Mouse (Mus musculus) granulocyte monocyte progenitor cell, adult 5-6 weeks (primary cell): ENCODE results near the gene Tas2r143. TPM values are rescaled to one million over a fixed set of nuclear protein-coding genes. Genes with fewer than 3 reads are reported as not detected.

Experiments used
- ATAC-seq: replicated peaks from 2 replicates; pipeline ENCODE4 v1.8.0; 2016; ENCODE audit warnings: mild to moderate bottlenecking, moderate TSS enrichment, inconsistent platforms; ENCODE audit not compliant: poor library complexity, severe bottlenecking
- total RNA-seq, 2 experiments: library from RNA; stranded (forward) in 1 of 2; stranded (reverse) in 1 of 2; fragments of 200-712, 200-1000 nt in 1 of 2; fragments of >200 nt in 1 of 2; fragmentation: Nextera tagmentation in 1 of 2; gene quantifications; 2 replicates each; pipeline ENCODE4 v1.2.3; 2014 to 2017

The Tas2r143 gene
- total RNA-seq, 2 experiments from 2014 or later, result 1.6 TPM; not detected in 1

DNA sequence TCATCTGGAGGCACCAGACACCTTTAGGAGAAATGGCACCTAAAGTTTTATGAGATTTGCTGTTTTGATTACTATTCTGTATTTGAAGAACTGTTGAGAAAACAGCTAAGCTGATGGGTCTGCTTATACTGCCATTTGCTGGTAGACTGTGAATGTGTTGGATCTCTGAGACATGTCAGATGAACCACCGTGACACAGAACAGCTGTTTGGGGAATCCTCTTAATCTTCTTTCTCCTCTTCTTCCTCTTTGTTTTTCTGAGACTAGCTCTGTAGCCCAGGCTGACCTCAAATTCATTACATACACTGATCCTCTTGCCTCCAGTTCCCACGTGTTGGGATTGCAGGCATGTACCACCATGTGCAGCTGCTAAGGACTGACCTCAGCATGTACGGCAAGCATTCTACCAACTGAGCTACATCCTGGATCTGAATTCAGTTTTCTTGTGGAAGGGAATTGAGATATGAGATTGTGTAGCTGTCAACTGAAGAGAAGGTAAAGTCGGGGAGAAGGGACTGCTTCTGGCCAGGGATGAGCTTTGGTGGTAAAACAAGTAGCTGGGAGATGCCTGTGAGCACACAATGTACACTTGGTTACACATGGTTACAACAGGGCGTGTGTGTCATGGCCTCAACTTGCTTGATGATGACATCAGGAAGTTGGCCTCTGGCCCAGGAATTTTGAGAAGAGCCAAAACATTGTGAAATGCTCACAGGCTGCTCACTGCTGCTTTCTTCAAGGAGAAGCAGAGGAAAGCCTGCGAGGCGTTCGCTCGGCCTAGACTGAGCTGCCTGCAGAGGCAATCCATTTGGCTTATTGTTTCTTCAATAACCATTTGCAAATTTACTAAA, 3.9 kb upstream of the Tas2r143 start:
- peak; percentile 87 for ATAC-seq

DNA sequence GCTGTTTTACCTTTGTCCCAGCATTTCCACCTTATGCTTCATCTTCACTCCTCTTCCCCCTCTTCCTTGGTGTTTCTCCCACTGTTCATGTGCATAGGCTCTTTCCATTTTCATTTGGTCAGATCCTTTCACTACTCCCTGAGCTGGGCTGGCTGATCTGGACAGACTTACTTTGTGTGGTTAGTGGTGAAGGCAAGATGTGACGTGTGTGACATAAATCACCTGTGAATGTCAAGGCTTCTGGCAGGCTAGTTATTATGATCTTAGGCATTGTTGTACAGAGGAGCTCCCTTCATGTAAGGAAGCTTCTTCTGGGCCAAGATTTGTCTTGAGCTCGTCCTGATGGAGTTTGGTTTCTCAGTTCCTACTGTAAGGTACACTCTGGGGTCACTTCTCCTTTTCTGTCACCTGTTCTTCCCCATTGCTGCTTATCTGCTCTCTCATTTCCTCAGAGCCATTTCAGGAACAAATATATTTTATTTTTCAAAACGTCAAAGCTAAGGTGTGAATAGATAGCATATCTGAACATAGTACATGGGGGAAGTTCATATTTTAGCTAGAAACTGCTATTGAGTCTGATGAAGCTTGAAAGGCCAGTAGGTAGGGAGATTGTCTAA, 2.9 kb upstream of the Tas2r143 start:
- ATAC-seq, result peak; percentile 65

DNA sequence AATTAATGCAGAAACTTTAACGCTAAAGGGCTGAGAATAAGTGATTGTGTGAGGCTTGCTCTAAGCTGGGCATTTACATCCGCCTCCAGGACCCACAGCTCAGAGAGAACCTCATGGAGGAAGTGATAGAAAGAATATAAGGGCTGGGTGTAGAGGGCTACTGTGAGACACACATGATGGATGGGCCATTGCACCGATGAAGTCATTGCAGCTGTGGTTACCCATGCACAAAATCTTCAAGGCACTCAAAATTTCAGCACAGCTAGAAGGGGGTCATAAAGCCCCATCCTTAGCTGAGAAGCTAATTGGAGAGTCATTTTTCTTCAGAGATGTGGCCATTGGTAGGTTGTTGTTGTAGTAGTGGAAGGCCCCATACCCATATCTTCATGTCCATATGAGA, 1.8 kb upstream of the Tas2r143 start:
- peak; percentile 36 for ATAC-seq

DNA sequence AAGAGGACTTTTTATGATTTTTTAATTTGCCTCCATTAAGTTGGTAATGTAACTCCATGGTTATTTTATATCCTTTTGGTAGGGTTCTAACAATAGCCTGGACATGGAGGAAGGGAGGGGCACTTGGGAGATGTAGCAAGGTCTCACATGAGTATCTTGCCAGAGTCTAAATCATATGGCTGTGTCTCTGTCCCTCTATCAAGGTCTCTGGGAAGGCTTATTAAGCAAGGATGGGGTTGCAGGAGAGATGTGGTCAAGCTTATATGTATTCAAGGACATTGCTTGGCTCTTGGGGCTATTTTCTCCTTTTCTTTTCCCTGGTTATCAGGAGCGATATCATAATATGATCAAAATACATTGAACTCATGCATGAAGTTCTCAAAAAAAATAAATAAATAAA, 1.0 kb upstream of the Tas2r143 start:
- ATAC-seq, result no peak

DNA sequence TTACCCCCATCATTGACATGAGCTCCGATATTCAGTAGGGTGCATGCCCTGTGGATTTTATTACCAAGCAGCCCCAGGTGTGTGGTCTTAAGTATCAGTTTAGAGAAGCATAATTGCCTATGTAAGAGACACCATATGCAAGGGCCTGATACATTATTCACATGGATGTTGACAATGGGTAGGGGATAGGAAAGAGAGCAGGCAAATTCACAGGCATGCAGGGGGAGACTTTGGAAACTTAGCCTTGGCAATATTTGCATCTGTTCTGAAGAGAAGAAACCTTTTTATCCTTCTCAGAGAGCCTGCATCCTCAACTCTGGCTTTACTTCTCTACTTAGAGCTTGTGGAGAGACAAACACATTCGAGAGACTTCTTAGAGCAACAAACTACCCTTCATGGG, 5.1 kb downstream of the Tas2r143 start, which contains the start of gene Tas2r135:
TSS of gene Tas2r135 (plus strand) at position 301 of the 400 bp plus-strand sequence.
- ATAC-seq, result no peak

DNA sequence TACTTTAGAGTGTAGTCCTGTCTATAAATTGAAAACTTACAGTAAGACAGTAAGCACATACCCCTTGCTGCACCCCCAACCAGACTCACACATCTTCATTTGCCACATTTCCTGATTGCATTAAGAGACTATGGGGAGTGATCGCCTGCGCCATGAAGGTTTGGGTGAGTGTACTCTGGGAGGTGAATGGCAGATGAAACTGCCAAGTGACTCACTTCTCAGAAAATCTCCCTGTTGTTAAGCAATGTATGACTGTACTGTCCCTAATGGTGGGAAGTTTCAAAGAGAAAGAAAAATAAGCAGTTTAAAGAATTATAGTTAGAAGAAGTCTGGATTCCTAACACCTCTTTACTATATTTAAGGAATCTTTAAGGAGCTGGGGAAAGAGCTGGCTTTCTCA, 19.4 kb downstream of the Tas2r143 start:
- ATAC-seq, result peak; percentile 69

DNA sequence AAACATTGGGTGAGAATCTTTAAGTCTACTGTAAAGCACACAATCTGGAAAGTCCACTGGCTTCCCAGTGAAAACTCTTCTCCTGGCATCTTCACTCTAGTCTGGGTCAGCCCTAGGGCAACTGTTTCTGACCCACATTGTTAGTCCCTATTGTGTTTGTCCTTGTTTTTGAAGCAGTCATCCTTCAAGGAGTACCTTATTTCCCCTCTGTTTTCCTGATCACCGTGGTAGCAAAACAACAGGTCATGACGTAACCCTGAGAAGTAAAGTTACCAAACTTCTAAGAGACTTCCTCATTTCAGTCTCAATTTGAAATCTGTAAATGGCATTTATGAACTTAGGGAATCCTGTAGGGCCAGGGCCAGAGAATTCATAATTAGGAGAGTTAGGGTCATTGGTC, 21.4 kb downstream of the Tas2r143 start:
- ATAC-seq, result peak; percentile 92

DNA sequence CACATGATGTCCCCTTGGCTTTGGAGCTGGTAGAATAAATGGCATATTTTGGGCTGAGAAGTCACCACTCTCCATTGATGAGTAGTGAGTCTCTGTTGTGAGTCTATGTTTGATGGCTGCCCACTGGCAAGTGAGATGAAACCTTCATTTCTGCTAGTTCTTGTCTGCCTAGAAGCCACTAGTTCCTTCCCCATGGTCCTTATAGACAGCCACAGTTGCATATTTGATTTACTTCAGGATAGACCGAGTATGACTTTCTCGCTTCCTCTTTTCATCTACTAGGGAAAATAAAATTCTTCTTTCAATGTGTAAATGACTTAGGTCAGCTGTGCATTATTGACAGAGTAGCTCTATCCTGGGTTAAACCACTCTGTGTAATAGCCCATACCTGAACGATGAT, 24.4 kb downstream of the Tas2r143 start:
- ATAC-seq, result peak; percentile 47

DNA sequence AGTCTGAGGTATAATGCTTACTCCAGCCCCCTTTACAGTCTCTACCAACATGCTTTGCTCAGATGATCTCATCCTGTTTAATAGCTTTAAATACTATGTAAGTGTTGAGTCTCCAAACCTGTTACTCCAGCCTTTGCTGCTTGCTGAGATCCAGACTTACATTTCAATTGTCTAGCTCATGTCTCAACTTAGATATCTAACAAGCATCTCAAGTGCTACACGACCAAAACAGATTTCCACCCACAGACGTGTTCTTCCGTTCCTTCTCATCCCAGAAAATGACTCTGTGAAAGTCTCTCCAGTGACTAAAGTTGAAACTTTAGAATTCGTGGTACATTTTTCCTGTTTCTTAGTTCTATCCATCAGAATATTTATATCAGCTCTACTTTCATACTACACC, 26.3 kb downstream of the Tas2r143 start:
- no peak for ATAC-seq

DNA sequence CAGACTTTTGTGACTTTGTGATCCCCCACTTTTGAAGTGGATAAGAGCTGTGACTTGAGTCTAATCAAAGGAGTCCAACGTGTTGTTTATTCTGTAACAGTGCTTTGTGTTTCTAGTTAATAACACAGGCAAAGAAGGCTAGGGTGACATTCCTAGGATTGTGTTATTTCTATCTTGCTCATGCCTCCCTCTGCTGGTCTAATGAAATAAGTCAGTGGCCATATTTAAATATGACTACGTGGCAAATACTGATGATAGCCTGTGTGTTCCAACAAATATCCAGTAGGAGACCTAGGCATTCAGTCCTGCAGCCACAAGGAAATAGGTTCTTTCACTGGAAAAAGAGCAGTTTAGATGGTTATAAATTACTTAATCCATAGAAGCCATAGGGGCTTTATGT, 33.5 kb downstream of the Tas2r143 start:
- ATAC-seq, result peak; percentile 44

DNA sequence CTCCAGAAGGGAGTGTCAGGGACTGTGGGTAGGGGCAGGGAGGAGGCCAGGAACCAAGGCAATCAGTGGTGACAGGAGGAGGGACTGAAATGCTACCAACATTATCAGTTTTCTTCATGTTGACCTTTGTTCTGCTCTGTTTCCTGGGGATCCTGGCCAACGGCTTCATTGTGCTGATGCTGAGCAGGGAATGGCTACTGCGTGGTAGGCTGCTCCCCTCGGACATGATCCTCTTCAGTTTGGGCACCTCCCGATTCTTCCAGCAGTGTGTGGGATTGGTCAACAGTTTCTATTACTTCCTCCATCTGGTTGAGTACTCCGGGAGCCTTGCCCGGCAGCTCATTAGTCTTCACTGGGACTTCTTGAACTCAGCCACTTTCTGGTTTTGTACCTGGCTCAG, 34.4 kb downstream of the Tas2r143 start, which contains the start of gene Tas2r126:
TSS of gene Tas2r126 (plus strand) at position 90 of the 400 bp plus-strand sequence.
- no peak for ATAC-seq

DNA sequence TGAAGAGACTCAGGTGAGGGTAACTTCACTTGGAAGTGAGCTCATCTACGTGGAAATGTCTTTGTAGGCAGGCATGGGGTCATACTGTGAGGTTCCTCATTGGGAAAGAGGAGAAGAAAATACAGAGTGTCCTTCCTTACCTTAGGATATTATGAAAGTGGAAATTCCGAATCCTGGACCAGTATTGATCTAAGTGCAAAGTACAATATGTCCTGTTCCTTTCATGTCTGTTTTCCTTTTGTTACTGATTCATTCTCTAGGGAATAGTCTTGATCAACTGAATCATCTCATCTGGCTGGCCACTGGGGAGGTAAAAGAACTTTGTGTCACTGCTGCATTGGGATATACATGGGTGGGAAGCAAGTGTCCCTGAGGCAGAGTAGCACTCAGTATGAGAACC, 35.5 kb downstream of the Tas2r143 start:
- ATAC-seq, result no peak

DNA sequence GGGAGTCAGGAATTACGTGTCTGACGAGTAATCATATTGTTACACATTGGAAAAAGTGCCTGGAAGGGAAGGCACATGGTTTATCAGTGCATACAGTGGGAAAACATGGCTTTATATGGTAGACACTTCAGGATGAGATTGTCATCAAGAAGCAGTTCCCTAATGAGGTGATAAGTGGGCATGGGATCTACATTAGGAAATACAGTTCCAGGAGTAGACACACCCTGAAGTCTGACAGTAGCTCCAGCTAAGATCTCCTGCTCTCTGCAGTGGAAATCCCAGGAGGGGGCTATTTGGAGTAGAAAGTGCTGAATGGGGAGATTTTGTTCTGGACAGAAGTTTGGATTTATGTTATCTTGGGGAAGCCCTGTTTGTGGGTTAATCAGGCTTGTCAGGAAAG, 41.4 kb downstream of the Tas2r143 start:
- ATAC-seq, result no peak

DNA sequence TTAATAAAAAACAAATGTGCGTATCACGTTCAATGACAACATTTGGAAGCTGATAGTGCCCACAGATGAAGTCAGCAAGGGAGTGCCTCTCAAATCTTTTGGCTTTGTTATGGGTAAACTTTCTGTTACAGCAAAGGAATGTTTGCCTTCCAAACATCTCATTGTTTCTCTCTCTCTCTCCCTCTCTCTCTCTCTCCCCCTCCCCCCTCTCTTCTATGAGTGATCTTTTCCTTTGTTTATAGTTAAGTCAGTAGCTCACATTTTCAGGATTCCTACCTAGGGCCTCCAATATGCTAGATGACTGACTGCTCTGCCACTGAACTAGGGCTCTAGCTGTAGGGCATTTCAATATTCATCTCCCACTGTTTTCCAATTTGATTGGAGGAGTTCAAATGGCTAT, 44.5 kb downstream of the Tas2r143 start:
- no peak for ATAC-seq

DNA sequence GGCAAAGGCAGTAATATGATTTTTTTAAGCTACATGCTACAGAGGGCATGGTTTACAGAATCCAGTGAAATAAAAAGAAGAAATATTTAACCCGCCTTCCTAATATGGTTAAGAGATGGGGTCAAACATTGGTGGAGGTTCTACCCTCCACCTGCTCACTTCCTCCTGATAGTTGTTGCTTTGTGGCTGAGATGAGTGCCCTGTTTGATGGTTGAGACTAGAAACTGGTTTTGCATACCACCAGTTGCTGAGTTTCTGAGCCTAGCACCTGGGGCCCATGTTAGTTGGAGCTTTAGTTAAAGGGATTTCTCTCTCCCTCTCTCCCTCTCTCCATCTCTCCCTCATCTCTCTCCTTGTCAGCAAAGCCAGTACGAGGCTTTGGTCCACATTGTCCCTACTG, 47.3 kb downstream of the Tas2r143 start:
- ATAC-seq, result no peak

Other genes starting within 250 kb of the Tas2r143 start
- not detected in 2 replicates for gene Tas2r144, start 184.9 kb upstream of the Tas2r143 start, total RNA-seq (2014; fragmentation: Nextera tagmentation)
- not detected in 2 replicates for gene Tas2r144, start 184.9 kb upstream of the Tas2r143 start, total RNA-seq (2017)
- gene Gstk1, start 154.3 kb upstream of the Tas2r143 start, total RNA-seq (2014; fragmentation: Nextera tagmentation), result 10.5 and 16.7 TPM in 2 replicates
- 4.9 and 6.4 TPM in 2 replicates for gene Gstk1, start 154.3 kb upstream of the Tas2r143 start, total RNA-seq (2017)
- gene Tmem139, start 138.3 kb upstream of the Tas2r143 start, total RNA-seq (2014; fragmentation: Nextera tagmentation), result not detected in 2 replicates
- gene Tmem139, start 138.3 kb upstream of the Tas2r143 start, total RNA-seq (2017), result not detected in 2 replicates
- gene Casp2, start 135.3 kb upstream of the Tas2r143 start, total RNA-seq (2014; fragmentation: Nextera tagmentation), result 74.3 and 81.1 TPM in 2 replicates
- 48.6 and 58.7 TPM in 2 replicates for gene Casp2, start 135.3 kb upstream of the Tas2r143 start, total RNA-seq (2017)
- gene Clcn1, start 113.6 kb upstream of the Tas2r143 start, total RNA-seq (2014; fragmentation: Nextera tagmentation), result not detected in 2 replicates
- gene Clcn1, start 113.6 kb upstream of the Tas2r143 start, total RNA-seq (2017), result 1.9 TPM in 1 of 2 replicates, not detected in the other
- not detected in 2 replicates for gene Fam131b, start 75.6 kb upstream of the Tas2r143 start, total RNA-seq (2014; fragmentation: Nextera tagmentation)
- not detected in 2 replicates for gene Fam131b, start 75.6 kb upstream of the Tas2r143 start, total RNA-seq (2017)
- gene Zyx, start 50.6 kb upstream of the Tas2r143 start, total RNA-seq (2014; fragmentation: Nextera tagmentation), result 116 and 131 TPM in 2 replicates
- gene Zyx, start 50.6 kb upstream of the Tas2r143 start, total RNA-seq (2017), result 17.6 and 17.8 TPM in 2 replicates
- 0.56 and 0.86 TPM in 2 replicates for gene Epha1, start 27.0 kb upstream of the Tas2r143 start, total RNA-seq (2014; fragmentation: Nextera tagmentation)
- gene Epha1, start 27.0 kb upstream of the Tas2r143 start, total RNA-seq (2017), result 0.04 TPM in 1 of 2 replicates, not detected in the other
- not detected in 2 replicates for gene Tas2r135, start 5.2 kb downstream of the Tas2r143 start, total RNA-seq (2014; fragmentation: Nextera tagmentation)
- not detected in 2 replicates for gene Tas2r135, start 5.2 kb downstream of the Tas2r143 start, total RNA-seq (2017)
- not detected in 2 replicates for gene Tas2r126, start 34.3 kb downstream of the Tas2r143 start, total RNA-seq (2014; fragmentation: Nextera tagmentation)
- gene Tas2r126, start 34.3 kb downstream of the Tas2r143 start, total RNA-seq (2017), result not detected in 2 replicates
- gene Olfr458, start 65.0 kb downstream of the Tas2r143 start, total RNA-seq (2014; fragmentation: Nextera tagmentation), result not detected in 2 replicates
- not detected in 2 replicates for gene Olfr458, start 65.0 kb downstream of the Tas2r143 start, total RNA-seq (2017)
- gene Olfr457, start 76.1 kb downstream of the Tas2r143 start, total RNA-seq (2014; fragmentation: Nextera tagmentation), result not detected in 2 replicates
- not detected in 2 replicates for gene Olfr457, start 76.1 kb downstream of the Tas2r143 start, total RNA-seq (2017)
- gene Olfr456, start 87.0 kb downstream of the Tas2r143 start, total RNA-seq (2014; fragmentation: Nextera tagmentation), result not detected in 2 replicates
- gene Olfr456, start 87.0 kb downstream of the Tas2r143 start, total RNA-seq (2017), result not detected in 2 replicates
- not detected in 2 replicates for gene Olfr455, start 147.3 kb downstream of the Tas2r143 start, total RNA-seq (2014; fragmentation: Nextera tagmentation)
- not detected in 2 replicates for gene Olfr455, start 147.3 kb downstream of the Tas2r143 start, total RNA-seq (2017)
- not detected in 2 replicates for gene Tcaf3, start 197.5 kb downstream of the Tas2r143 start, total RNA-seq (2014; fragmentation: Nextera tagmentation)
- not detected in 2 replicates for gene Tcaf3, start 197.5 kb downstream of the Tas2r143 start, total RNA-seq (2017)
- not detected in 2 replicates for gene Tcaf2, start 245.0 kb downstream of the Tas2r143 start, total RNA-seq (2014; fragmentation: Nextera tagmentation)
- 0.22 TPM in 1 of 2 replicates, not detected in the other for gene Tcaf2, start 245.0 kb downstream of the Tas2r143 start, total RNA-seq (2017)